Mouse (Mus musculus) kidney, embryonic 14.5 days (tissue): ENCODE measurements at regions not wholly inside any gene's neighbourhood (a gene's known extent, or its start where the extent isn't known, plus 50 kb on each side); places are given as distances from the start of the nearest gene placed in this dataset. TPM values are rescaled to one million over a fixed set of nuclear protein-coding genes. Genes with fewer than 3 reads are reported as not detected.
A peak's percentile ranks its signal among the peaks of the same experiment; 100 is the strongest.

Experiments
- ATAC-seq: fragments of 200-750 bp; cut with Nextera tagmentation; 2 replicates; pipeline ENCODE4 v1.8.0; 2017; ENCODE audit warnings: moderate number of reproducible peaks, mild to moderate bottlenecking, moderate TSS enrichment, moderate library complexity; ENCODE audit not compliant: low FRiP score, low TSS enrichment
- H3K27ac ChIP-seq: fragments of 300-500 bp; sonication (generic); 2 replicates; pipeline ENCODE4 v1.5.1; 2014; ENCODE audit warnings: low read depth, mild to moderate bottlenecking, low read length, moderate library complexity, mixed read lengths
- H3K27me3 ChIP-seq: fragments of 300-500 bp; sonication (generic); 2 replicates; pipeline ENCODE4 v1.6.1; 2014; ENCODE audit warnings: mild to moderate bottlenecking, low read length; ENCODE audit not compliant: control insufficient read depth, insufficient read depth
- H3K36me3 ChIP-seq: fragments of 300-500 bp; sonication (generic); 2 replicates; pipeline ENCODE4 v1.6.1; 2014; ENCODE audit warnings: low read length, mixed read lengths; ENCODE audit not compliant: control insufficient read depth, insufficient read depth
- H3K4me1 ChIP-seq: fragments of 300-500 bp; sonication (generic); 2 replicates; pipeline ENCODE4 v1.6.1; 2014; ENCODE audit warnings: low read length, mixed read lengths; ENCODE audit not compliant: control insufficient read depth, insufficient read depth
- H3K4me2 ChIP-seq: fragments of 300-500 bp; sonication (generic); replicated peaks from 2 replicates; pipeline ENCODE4 v1.6.1; 2014; ENCODE audit warnings: low read depth, mild to moderate bottlenecking, low read length
- H3K4me3 ChIP-seq: fragments of 300-500 bp; sonication (generic); 2 replicates; pipeline ENCODE4 v1.5.1; 2014; ENCODE audit warnings: mild to moderate bottlenecking, low read length
- H3K9ac ChIP-seq: fragments of 300-500 bp; sonication (generic); 2 replicates; pipeline ENCODE4 v1.6.1; 2014; ENCODE audit warnings: low read depth, mild to moderate bottlenecking, low read length, moderate library complexity
- H3K9me3 ChIP-seq: fragments of 300-500 bp; sonication (generic); 2 replicates; pipeline ENCODE4 v1.6.1; 2016; ENCODE audit warnings: low read length; ENCODE audit not compliant: control insufficient read depth
- WGBS: fragments of 180-500 bp; shearing (Covaris S2); extraction: QIAGEN DNeasy Blood & Tissue Kit; methylation state at CpG from one replicate; pipeline ENCODE4 v1.1.7; 2014; 5-methylcytosine and 5-hydroxymethylcytosine counted together
- microRNA-seq: library from miRNA; unstranded; fragments of <30 nt; microRNA quantifications from one replicate; pipeline ENCODE4, GENCODE M21; 2016

- WGBS = 59% methylated on average over 3 of the region's 3 CpGs
- ATAC-seq = no peak
- H3K36me3 ChIP-seq = no peaks in the 10 kb centered on the region
- no peak overlapping the region for H3K4me2 ChIP-seq
- no peak overlapping the region for H3K27ac ChIP-seq
- no peaks in the 10 kb centered on the region for H3K4me1 ChIP-seq
- no peaks in the 10 kb centered on the region for H3K9me3 ChIP-seq
- no peak overlapping the region for H3K9ac ChIP-seq
- H3K4me3 ChIP-seq = no peak overlapping the region
- H3K27me3 ChIP-seq = no peaks in the 10 kb centered on the region
These were observed 180.3 kb downstream of the Parn start for GRCm38 (mm10) chr16:13487659-13488058.

GRCm38 (mm10) chr16:13486571-13486970 lies 181.4 kb downstream of the Parn start:
- Histone ChIP-seq H3K4me1 (no peaks in the 10 kb centered on the region), H3K9me3 (no peaks in the 10 kb centered on the region), H3K9ac (no peak overlapping the region), H3K36me3 (no peaks in the 10 kb centered on the region), H3K27ac (no peak overlapping the region), H3K4me3 (no peak overlapping the region), H3K4me2 (no peak overlapping the region), H3K27me3 (no peaks in the 10 kb centered on the region)
- ATAC-seq = no peak
- WGBS = 91% methylated on average over 2 of the region's 2 CpGs

GRCm38 (mm10) chr16:13480221-13480620 lies 187.7 kb downstream of the Parn start:
- WGBS = 72% methylated on average over 3 of the region's 3 CpGs

GRCm38 (mm10) chr16:13476653-13477052 lies 191.3 kb downstream of the Parn start:
- H3K4me3 ChIP-seq = no peak overlapping the region
- 69% methylated on average over 3 of the region's 3 CpGs for WGBS
- H3K4me2 ChIP-seq = no peak overlapping the region
- H3K27ac ChIP-seq = no peak overlapping the region
- H3K36me3 ChIP-seq = no peaks in the 10 kb centered on the region
- no peaks in the 10 kb centered on the region for H3K4me1 ChIP-seq
- no peak for ATAC-seq
- H3K9me3 ChIP-seq = no peaks in the 10 kb centered on the region
- H3K27me3 ChIP-seq = no peaks in the 10 kb centered on the region
- H3K9ac ChIP-seq = no peak overlapping the region

More at GRCm38 (mm10) chr16:13480221-13480620, 187.7 kb downstream of the Parn start:
- H3K4me1 ChIP-seq = no peaks in the 10 kb centered on the region
- H3K36me3 ChIP-seq = no peaks in the 10 kb centered on the region
- ATAC-seq = no peak
- no peak overlapping the region for H3K27ac ChIP-seq
- H3K9me3 ChIP-seq = no peaks in the 10 kb centered on the region
- H3K27me3 ChIP-seq = no peaks in the 10 kb centered on the region
- no peak overlapping the region for H3K4me3 ChIP-seq
- no peak overlapping the region for H3K4me2 ChIP-seq
- H3K9ac ChIP-seq = no peak overlapping the region

- 89% methylated on average over 3 of the region's 3 CpGs for WGBS
- no peak overlapping the region for H3K9ac ChIP-seq
- no peak for ATAC-seq
These were observed 193.0 kb downstream of the Parn start for GRCm38 (mm10) chr16:13474956-13475355.

GRCm38 (mm10) chr16:13474274-13474673 lies 193.7 kb downstream of the Parn start:
- Histone ChIP-seq H3K4me3 (no peak overlapping the region), H3K36me3 (no peaks in the 10 kb centered on the region), H3K4me1 (no peaks in the 10 kb centered on the region), H3K27me3 (no peaks in the 10 kb centered on the region), H3K4me2 (no peak overlapping the region), H3K27ac (no peak overlapping the region), H3K9me3 (no peaks in the 10 kb centered on the region), H3K9ac (no peak overlapping the region)
- WGBS = 81% methylated on average over 3 of the region's 3 CpGs
- ATAC-seq = no peak

More at GRCm38 (mm10) chr16:13474956-13475355, 193.0 kb downstream of the Parn start:
- Histone ChIP-seq H3K27ac (no peak overlapping the region), H3K4me1 (no peaks in the 10 kb centered on the region), H3K4me2 (no peak overlapping the region), H3K4me3 (no peak overlapping the region), H3K36me3 (no peaks in the 10 kb centered on the region), H3K9me3 (no peaks in the 10 kb centered on the region), H3K27me3 (no peaks in the 10 kb centered on the region)

GRCm38 (mm10) chr16:13467139-13467538 lies 200.8 kb downstream of the Parn start:
- Histone ChIP-seq H3K4me2 (no peak overlapping the region), H3K9me3 (no peaks in the 10 kb centered on the region), H3K27ac (no peak overlapping the region), H3K27me3 (no peaks in the 10 kb centered on the region), H3K4me3 (no peak overlapping the region), H3K9ac (no peak overlapping the region), H3K4me1 (no peaks in the 10 kb centered on the region), H3K36me3 (no peaks in the 10 kb centered on the region)
- peak; percentile 82; the same call in 1 of the 2 replicates for ATAC-seq
- WGBS = 40% methylated on average over 5 of the region's 5 CpGs

Small RNA genes in the stretch of these regions (microRNA-seq; reads per million reads assigned to microRNA genes)
- gene Mir6365 = not detected
